Mouse (Mus musculus): ENCODE data around the gene Lrrc28. TPM values are rescaled to one million over a fixed set of nuclear protein-coding genes. Genes with fewer than 3 reads are reported as not detected.

Gene Lrrc28
- 19.5 TPM for polyA plus RNA-seq (2014; fragmentation: Illumina TruSeq; extraction: RNeasy Lipid Tissue Mini Kit (QIAGEN cat#74804); ENCODE audit: low read depth, low replicate concordance)

DNA sequence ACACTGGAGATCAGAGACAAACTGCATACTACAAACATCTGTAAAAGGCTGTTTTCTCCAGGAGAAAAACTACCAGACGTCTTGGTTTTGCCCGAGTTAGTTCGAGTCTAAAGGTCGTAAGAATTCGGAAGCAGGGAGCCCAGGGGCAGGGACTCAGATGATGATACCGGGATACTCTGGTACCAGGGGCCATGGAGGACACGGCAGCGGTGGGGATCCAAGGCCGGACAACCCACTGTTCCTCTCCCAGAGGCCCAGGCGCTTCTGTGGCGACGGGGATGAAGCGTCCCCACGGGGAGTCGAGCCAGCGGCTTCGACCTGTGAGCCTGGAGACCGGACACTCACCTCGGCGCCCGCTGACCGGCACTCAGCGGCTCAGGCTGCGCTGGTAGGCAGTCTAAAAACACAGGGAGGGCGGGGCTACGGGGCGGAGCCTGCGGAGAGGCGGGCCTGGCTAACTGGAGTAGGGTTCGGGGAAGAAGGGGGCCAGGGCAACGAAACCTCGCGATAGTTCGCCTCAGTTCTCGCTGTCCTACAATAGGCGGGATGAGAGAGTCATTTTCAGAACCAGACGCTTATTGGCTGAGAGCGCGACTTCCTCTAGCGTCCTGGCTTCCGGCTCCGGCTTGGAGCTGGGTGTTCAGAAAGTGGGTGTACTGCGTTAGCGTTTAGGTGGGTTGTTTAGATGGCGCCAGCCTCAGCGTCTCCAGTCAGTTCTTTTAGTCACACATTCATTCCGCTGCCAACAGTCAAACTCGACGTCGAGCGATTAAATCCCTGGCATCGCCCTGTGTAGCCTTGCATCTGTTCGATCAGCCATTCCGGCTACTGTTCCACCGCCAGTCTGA is at the start of gene Lrrc28:
Gene Lrrc28 (minus strand): TSS at position 436 of the 848 bp plus-strand sequence.

DNA sequence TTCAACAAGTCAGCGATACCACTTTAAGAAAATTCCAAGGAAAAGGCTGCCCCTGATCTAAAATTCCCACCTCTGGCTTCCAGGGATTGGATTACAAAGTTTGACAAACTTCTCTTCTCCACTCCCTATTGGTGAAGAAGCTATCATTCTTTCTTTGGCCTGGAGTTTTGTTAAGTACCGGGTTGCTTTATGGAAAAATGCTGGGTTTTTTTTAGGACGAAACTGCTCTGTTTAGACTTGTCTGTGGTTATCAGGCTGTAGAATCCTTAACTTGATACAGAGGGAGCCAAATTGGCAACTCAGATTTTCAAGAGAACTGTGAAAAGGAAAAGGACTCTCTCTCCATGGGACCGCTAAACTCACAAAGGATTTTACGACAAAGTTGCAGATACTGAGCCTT is 2.2 kb upstream of the Lrrc28 start, which contains the start of gene Ttc23:
Gene Ttc23 (plus strand): TSS at position 134 of the 400 bp plus-strand sequence.

Other genes starting within 250 kb of the Lrrc28 start
- 54.2 TPM for gene Ttc23, start 2.1 kb upstream of the Lrrc28 start, polyA plus RNA-seq (2014; fragmentation: Illumina TruSeq; extraction: RNeasy Lipid Tissue Mini Kit (QIAGEN cat#74804); ENCODE audit: low read depth, low replicate concordance)
- gene Synm, start 114.5 kb upstream of the Lrrc28 start, polyA plus RNA-seq (2014; fragmentation: Illumina TruSeq; extraction: RNeasy Lipid Tissue Mini Kit (QIAGEN cat#74804); ENCODE audit: low read depth, low replicate concordance) = 0.24 TPM